Mouse (Mus musculus) embryonic fibroblast, embryonic 13.5 days (primary cell): ENCODE data around the gene Glud1.

Source experiments
- CTCF ChIP-seq: IDR thresholded peaks from 2 replicates; pipeline ENCODE4 v1.5.1; 2011; ENCODE audit warnings: mild to moderate bottlenecking, control low read depth, low read length, moderate library complexity, borderline replicate concordance; ENCODE audit not compliant: insufficient read depth
- POLR2A ChIP-seq: IDR thresholded peaks from 2 replicates; pipeline ENCODE4 v1.6.1; 2011; ENCODE audit warnings: low read depth, mild to moderate bottlenecking, control low read depth, low read length, moderate library complexity

DNA sequence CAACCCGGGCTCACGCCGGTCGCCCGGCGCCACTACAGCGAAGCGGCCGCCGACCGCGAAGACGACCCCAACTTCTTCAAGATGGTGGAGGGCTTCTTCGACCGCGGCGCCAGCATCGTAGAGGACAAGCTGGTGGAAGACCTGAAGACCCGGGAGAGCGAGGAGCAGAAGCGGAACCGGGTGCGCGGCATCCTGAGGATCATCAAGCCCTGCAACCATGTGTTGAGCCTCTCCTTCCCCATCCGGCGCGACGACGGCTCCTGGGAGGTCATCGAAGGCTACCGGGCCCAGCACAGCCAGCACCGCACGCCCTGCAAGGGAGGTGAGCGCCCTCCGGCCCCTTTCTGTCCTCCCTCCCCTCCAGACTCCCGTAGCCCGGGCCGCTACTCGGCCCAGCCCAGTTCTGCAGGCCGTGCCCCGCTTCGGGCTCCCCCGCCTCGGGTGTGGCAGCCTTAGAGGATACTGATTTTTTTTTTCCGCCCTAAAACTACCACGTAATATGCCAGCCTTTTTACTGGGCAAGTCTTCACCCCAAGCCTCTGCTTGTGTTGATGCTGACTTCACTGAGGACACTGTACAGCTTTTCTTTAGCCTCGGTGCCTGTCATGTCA is 599 bp downstream of the Glud1 start:
- no peak for TF ChIP-seq CTCF
- TF ChIP-seq POLR2A, result no peak
